Mouse (Mus musculus) limb, embryonic 12.5 days (tissue): ENCODE data around the gene Zswim5. TPM values are rescaled to one million over a fixed set of nuclear protein-coding genes. Genes with fewer than 3 reads are reported as not detected.

Experiments used
- ATAC-seq: fragments of 200-750 bp; cut with Nextera tagmentation; 2 replicates; pipeline ENCODE4 v1.8.0; 2017; ENCODE audit warnings: low read depth, moderate TSS enrichment; ENCODE audit not compliant: insufficient number of reproducible peaks, insufficient read depth, low FRiP score, low TSS enrichment
- H3K27ac ChIP-seq: fragments of 300-500 bp; sonication (generic); 2 replicates; pipeline ENCODE4 v1.5.1; 2016; ENCODE audit warnings: mild to moderate bottlenecking, moderate library complexity
- H3K27me3 ChIP-seq: fragments of 300-500 bp; sonication (generic); 2 replicates; pipeline ENCODE4 v1.6.1; 2016; ENCODE audit warnings: mild to moderate bottlenecking, moderate library complexity
- H3K36me3 ChIP-seq: fragments of 300-500 bp; sonication (generic); 2 replicates; pipeline ENCODE4 v1.6.1; 2016; ENCODE audit warnings: mild to moderate bottlenecking, moderate library complexity
- H3K4me1 ChIP-seq: fragments of 300-500 bp; sonication (generic); replicated peaks from 2 replicates; pipeline ENCODE4 v1.6.1; 2016
- H3K4me2 ChIP-seq: fragments of 300-500 bp; sonication (generic); 2 replicates; pipeline ENCODE4 v1.6.1; 2016; ENCODE audit warnings: mild to moderate bottlenecking, moderate library complexity
- H3K4me3 ChIP-seq: fragments of 300-500 bp; sonication (generic); replicated peaks from 2 replicates; pipeline ENCODE4 v1.5.1; 2016; ENCODE audit warnings: mild to moderate bottlenecking
- H3K9ac ChIP-seq: fragments of 300-500 bp; sonication (generic); replicated peaks from 2 replicates; pipeline ENCODE4 v1.6.1; 2016; ENCODE audit warnings: mild to moderate bottlenecking, moderate library complexity
- H3K9me3 ChIP-seq: fragments of 300-500 bp; sonication (generic); 2 replicates; pipeline ENCODE4 v1.6.1; 2016; ENCODE audit warnings: mild to moderate bottlenecking, moderate library complexity
- WGBS: fragments of 180-500 bp; shearing (Covaris S2); methylation state at CpG from one replicate; pipeline ENCODE4 v1.1.7; 2016; 5-methylcytosine and 5-hydroxymethylcytosine counted together
- polyA plus RNA-seq: library from polyadenylated mRNA; unstranded; fragments of >200 nt; fragmentation: Nextera tagmentation; extraction: Ambion mirVana; gene quantifications from 2 replicates; pipeline ENCODE4 v1.2.1, GENCODE M21; 2016

Zswim5 gene
- polyA plus RNA-seq, 1 experiment from 2014 or later = 0.58 TPM

DNA sequence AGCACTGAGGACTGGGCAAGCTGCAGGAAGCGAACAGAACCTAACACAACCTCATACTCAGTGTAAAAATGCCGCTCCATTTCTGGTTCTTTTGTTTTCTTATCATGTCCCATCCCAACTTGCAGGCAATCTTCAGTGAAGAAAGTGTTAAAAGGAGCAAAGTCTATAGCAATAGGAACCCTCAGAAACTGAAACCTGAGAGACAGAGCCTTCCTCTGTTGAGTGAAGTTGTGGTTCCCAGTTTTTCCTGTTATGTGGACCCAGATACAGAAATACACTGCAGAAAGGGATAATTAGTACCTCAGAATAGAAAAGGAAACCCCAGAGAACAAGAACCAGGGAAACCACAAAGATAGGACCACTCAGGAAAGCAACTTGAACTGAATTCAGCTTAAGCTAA is 36.1 kb downstream of the Zswim5 start:
- H3K27ac ChIP-seq = no peak overlapping the region
- no peaks in the 10 kb centered on the region for H3K9me3 ChIP-seq
- H3K36me3 ChIP-seq = no peaks in the 10 kb centered on the region
- 85% methylated on average over 2 of the region's 2 CpGs for WGBS
- no peak overlapping the region for H3K9ac ChIP-seq
- no peak overlapping the region for H3K4me2 ChIP-seq
- H3K27me3 ChIP-seq = no peaks in the 10 kb centered on the region
- ATAC-seq = no peak
- no peak overlapping the region for H3K4me3 ChIP-seq
- H3K4me1 ChIP-seq = no peaks in the 10 kb centered on the region

DNA sequence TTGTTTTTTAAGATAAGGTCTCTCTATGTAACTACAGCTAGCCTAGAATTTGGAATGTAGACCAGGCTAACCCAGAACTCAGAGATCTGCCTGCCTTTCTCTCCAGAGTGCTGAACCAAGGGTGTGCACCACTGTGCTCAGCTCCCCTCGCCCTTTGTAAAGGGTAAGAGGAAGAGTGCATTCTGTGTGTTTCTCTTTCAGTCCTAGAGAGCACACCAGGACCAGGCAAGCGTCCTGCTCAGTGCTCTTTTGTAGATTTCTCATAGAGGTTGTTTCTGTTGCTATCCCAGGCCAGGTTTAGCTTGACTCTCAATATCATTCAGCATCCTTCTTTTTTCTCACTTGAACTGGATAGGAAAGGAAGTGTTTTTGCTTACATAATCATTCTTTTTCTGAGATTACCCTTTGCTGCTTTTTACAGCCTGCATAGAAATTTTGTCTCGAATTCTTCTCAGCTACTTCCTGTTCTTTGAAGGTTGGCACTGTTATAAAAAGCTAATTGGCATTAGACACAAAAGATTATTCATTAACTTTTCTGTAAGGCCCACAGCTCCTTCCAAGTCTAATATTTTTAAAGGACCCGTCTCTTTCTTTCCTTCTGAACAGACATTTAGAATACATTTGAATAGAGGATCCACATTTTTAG is 51.0 kb downstream of the Zswim5 start:
- no peak overlapping the region for H3K4me2 ChIP-seq
- no peak overlapping the region for H3K9ac ChIP-seq
- no peaks in the 10 kb centered on the region for H3K36me3 ChIP-seq
- no peaks in the 10 kb centered on the region for H3K27me3 ChIP-seq
- no peaks in the 10 kb centered on the region for H3K9me3 ChIP-seq
- ATAC-seq = no peak
- no peak overlapping the region for H3K4me3 ChIP-seq
- no peak overlapping the region for H3K27ac ChIP-seq
- H3K4me1 ChIP-seq = 0 out of 2 replicates have a peak, but pooled peaks cover 3% of the 10 kb centered on the region
- 65% methylated on average over 4 of the region's 4 CpGs for WGBS

DNA sequence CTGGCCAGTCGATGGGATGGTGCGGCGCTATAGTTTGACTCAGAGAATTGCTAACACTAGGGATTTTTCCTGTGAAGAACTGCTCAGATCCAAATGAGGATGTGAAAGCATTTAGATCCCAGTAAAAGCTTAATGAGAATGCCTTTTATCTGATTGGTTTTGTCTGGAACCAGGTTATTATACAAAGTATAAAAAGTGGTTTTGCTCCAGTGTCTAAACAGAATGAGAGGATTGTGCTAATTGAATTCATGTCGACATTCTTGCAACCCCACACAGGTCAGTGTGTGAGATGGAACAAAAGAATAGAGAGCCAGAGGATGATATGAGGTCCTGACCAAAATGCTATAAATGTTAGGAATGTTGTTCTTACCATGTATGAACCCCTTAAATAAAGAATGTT is 62.4 kb downstream of the Zswim5 start:
- Histone ChIP-seq H3K27me3 (no peaks in the 10 kb centered on the region), H3K9ac (no peak overlapping the region), H3K9me3 (no peaks in the 10 kb centered on the region), H3K27ac (no peak overlapping the region), H3K36me3 (no peaks in the 10 kb centered on the region), H3K4me2 (no peak overlapping the region), H3K4me1 (no peaks in the 10 kb centered on the region), H3K4me3 (no peak overlapping the region)
- no peak for ATAC-seq
- 85% methylated on average over 4 of the region's 4 CpGs for WGBS

DNA sequence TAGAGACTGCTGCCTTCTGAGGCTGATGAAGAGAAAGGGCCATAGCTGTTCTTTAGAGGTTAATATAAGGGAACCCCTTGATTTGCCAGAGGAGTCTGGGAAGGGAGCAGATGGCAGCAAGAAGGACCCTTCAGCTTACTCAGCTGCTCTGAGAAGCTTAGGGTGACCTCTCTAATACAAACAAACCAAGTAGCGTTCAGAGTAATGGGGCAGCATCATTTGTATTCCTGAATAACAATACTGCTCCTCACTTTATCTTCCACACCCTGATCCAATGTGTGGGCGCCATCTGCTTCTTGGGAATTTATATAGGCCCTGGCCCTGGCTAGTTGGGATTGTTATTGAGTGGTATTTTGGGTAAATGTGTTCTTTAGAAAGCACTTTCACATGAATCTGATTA is 65.5 kb downstream of the Zswim5 start:
- Histone ChIP-seq H3K27me3 (no peaks in the 10 kb centered on the region), H3K4me1 (no peaks in the 10 kb centered on the region), H3K27ac (no peak overlapping the region), H3K36me3 (no peaks in the 10 kb centered on the region), H3K9ac (no peak overlapping the region), H3K4me2 (no peak overlapping the region), H3K4me3 (no peak overlapping the region), H3K9me3 (no peaks in the 10 kb centered on the region)
- no peak for ATAC-seq
- WGBS = 69% methylated on average over 2 of the region's 2 CpGs

DNA sequence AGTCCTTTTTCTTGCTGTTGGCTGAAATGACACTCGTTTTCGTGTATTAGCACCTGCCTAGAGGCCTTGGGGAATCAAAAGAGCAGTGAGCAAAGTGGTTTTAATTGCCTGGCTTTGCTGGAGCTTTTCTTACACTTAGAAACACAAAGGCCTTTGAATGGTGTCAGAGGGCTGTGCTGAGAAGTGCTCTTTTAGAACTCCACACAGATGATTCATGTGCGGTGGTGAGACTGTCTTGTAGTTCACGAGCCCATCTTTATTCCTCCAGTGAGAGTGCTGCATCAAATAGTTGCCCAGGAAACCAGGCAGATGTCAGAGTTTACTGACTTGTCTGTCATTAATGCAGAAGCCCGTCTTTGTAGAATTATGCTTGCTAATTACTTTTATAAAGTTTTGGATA is 66.9 kb downstream of the Zswim5 start:
- Histone ChIP-seq H3K36me3 (no peaks in the 10 kb centered on the region), H3K4me2 (no peak overlapping the region), H3K4me3 (no peak overlapping the region), H3K27ac (no peak overlapping the region), H3K9me3 (no peaks in the 10 kb centered on the region), H3K9ac (no peak overlapping the region), H3K4me1 (no peaks in the 10 kb centered on the region), H3K27me3 (no peaks in the 10 kb centered on the region)
- ATAC-seq = no peak
- 62% methylated on average over 5 of the region's 5 CpGs for WGBS

DNA sequence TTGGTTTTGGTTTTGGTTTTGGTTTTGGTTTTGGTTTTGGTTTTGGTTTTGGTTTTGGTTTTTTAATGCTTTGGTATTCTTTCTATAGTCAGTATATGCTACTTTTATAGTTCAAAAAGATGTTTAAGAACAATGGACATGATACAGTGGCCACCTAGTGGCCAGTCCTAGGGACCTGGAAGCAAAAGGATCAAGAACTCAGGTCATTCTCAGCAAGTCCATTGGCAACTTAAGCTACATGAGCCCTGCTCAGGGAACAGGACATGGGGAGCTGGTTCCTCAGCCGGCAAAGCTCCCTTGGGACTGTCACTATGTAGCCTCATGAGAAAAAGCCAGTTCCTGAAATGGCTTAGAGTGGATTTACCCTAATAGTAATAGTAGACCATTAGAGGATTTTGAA is 74.5 kb downstream of the Zswim5 start:
- no peak for ATAC-seq
- 48% methylated on average over 1 of the region's 1 CpGs for WGBS
- no peaks in the 10 kb centered on the region for H3K9me3 ChIP-seq

DNA sequence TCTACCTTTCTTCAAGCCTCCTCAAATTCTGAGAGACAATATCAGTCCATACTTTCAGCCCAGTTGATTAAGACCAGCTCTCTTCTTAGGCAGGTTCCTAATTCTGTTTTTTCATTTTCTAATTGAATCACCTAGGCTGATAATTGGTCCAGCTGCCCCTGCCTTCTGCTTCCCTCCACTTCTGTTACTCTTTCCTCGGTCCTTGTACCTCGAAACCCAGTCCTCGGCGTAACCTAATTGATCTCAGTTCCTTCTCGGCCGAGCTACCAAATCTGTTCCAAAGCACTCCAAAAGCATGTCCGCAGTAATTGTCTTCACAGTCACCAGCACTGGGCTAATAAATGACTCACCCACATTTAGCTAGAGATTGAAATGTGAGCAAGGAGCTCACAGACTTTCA is 77.8 kb downstream of the Zswim5 start:
- H3K4me3 ChIP-seq = no peak overlapping the region
- no peaks in the 10 kb centered on the region for H3K36me3 ChIP-seq
- H3K9me3 ChIP-seq = no peaks in the 10 kb centered on the region
- no peak overlapping the region for H3K9ac ChIP-seq
- no peak for ATAC-seq
- H3K4me1 ChIP-seq = no peaks in the 10 kb centered on the region
- no peak overlapping the region for H3K4me2 ChIP-seq
- H3K27ac ChIP-seq = no peak overlapping the region
- no peaks in the 10 kb centered on the region for H3K27me3 ChIP-seq
- 78% methylated on average over 7 of the region's 7 CpGs for WGBS

More for the DNA sequence above, 74.5 kb downstream of the Zswim5 start:
- H3K4me3 ChIP-seq = no peak overlapping the region
- H3K4me1 ChIP-seq = no peaks in the 10 kb centered on the region
- H3K9ac ChIP-seq = no peak overlapping the region
- H3K27ac ChIP-seq = no peak overlapping the region
- H3K36me3 ChIP-seq = no peaks in the 10 kb centered on the region
- no peaks in the 10 kb centered on the region for H3K27me3 ChIP-seq
- H3K4me2 ChIP-seq = no peak overlapping the region

DNA sequence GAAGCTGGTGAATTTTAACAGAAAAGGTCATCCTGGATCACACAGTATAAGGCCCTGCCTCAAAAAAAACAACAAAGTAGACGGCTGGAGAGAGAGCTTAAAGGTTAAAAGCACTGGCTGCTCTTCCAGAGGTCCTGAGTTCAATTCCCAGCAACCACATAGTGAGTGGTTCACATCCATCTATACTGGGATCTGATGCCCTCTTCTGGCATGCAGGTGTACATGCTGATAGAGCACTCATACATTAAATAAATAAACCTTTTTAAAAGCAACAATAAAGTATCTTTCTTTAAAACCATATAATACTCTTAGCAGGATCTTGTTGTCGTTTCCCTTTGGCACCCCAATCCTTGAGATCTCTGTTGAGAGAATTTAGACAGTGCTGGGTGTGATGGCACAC is 99.3 kb downstream of the Zswim5 start:
- ATAC-seq = no peak
- Histone ChIP-seq H3K4me2 (no peak overlapping the region), H3K9me3 (no peaks in the 10 kb centered on the region), H3K9ac (no peak overlapping the region), H3K27ac (no peak overlapping the region), H3K4me1 (no peaks in the 10 kb centered on the region), H3K27me3 (no peaks in the 10 kb centered on the region), H3K4me3 (no peak overlapping the region), H3K36me3 (no peaks in the 10 kb centered on the region)
- WGBS = 68% methylated on average over 2 of the region's 2 CpGs

DNA sequence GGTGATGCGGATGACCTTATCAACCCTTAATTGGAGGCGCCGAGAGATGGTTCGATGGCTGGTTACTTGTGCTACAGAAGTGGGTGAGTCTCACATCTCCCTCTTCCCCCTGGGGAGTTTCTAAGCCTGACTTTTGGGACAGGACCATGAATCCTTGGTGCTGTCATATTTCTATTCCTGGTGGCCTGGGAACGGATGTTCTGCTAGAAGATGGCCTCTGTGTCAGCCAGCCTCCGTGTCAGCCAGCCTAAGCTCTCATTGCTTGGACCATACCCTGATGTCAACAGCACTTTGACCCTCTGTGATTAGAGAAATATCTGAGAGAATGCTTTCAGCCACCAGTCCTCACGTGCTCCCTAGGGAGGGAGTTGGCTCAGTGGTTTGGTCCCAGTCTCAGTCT is 108.5 kb downstream of the Zswim5 start:
- Histone ChIP-seq H3K9ac (no peak overlapping the region), H3K27me3 (no peaks in the 10 kb centered on the region), H3K9me3 (no peaks in the 10 kb centered on the region), H3K4me3 (no peak overlapping the region), H3K36me3 (peaks cover 18% of the 10 kb centered on the region), H3K4me1 (no peaks in the 10 kb centered on the region), H3K4me2 (no peak overlapping the region), H3K27ac (no peak overlapping the region)
- 96% methylated on average over 7 of the region's 7 CpGs for WGBS
- ATAC-seq = no peak

DNA sequence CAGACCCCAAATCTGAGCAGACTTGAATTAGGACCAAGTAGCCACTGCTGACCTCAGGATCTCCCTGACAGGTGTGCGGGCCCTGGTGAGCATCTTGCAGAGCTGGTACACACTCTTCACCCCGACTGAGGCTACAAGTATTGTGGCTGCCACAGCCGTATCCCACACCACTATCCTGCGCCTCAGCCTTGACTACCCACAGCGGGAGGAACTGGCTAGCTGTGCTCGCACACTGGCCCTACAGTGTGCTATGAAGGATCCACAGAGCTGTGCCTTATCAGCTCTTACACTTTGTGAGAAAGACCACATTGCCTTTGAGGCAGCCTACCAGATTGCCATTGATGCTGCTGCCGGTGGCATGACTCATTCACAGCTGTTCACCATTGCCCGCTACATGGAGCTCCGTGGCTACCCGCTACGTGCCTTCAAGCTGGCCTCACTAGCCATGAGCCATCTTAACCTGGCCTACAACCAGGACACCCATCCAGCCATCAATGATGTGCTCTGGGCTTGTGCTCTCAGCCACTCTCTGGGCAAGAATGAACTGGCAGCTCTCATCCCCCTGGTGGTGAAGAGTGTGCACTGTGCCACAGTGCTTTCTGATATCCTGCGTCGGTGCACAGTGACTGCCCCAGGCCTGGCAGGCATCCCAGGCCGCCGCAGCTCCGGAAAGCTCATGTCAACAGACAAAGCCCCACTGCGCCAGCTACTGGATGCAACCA is 109.4 kb downstream of the Zswim5 start:
- Histone ChIP-seq H3K4me3 (no peak overlapping the region), H3K9ac (no peak overlapping the region), H3K27ac (no peak overlapping the region), H3K36me3 (peaks cover 24% of the 10 kb centered on the region), H3K4me1 (no peaks in the 10 kb centered on the region), H3K27me3 (no peaks in the 10 kb centered on the region), H3K4me2 (no peak overlapping the region), H3K9me3 (no peaks in the 10 kb centered on the region)
- 69% methylated on average over 17 of the region's 17 CpGs for WGBS
- ATAC-seq = peak; percentile 45; the same call in 1 of the 2 replicates

DNA sequence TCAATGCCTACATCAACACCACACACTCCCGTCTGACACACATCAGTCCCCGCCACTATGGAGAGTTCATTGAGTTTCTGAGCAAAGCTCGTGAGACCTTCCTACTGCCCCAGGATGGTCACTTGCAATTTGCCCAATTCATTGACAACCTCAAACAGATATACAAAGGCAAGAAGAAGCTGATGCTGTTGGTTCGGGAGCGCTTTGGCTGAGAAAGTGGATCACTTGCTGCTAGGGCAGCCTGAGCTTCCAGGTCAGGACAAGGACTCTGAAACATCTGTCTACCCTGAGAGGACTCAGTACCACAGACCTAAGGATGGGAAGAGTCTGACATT is 109.9 kb downstream of the Zswim5 start:
- Histone ChIP-seq H3K4me1 (no peaks in the 10 kb centered on the region), H3K4me2 (no peak overlapping the region), H3K9me3 (no peaks in the 10 kb centered on the region), H3K9ac (no peak overlapping the region), H3K27me3 (no peaks in the 10 kb centered on the region), H3K4me3 (no peak overlapping the region), H3K27ac (no peak overlapping the region), H3K36me3 (peaks cover 24% of the 10 kb centered on the region)
- WGBS = 76% methylated on average over 5 of the region's 5 CpGs
- no peak for ATAC-seq

DNA sequence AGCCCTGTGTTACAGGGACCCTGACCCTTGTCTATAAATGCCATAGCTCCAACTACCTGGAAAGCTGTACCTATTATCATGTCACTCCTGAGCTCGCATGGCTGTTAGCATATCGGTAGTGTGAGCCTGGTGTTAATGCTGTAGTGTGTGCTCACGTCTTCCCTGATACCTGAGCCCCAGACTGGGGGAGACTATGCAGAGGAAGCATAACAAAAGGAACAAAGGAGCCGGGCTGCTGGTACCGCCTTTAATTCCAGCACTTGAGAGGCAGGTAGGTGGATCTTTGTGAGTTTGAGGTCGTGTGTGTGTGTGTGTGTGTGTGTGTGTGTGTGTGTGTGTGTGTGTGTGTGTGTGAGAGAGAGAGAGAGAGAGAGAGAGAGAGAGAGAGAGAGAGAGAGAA is 112.6 kb downstream of the Zswim5 start:
- Histone ChIP-seq H3K27ac (no peak overlapping the region), H3K27me3 (no peaks in the 10 kb centered on the region), H3K4me2 (no peak overlapping the region), H3K4me3 (no peak overlapping the region), H3K4me1 (peaks cover 9% of the 10 kb centered on the region), H3K36me3 (peaks cover 28% of the 10 kb centered on the region), H3K9ac (no peak overlapping the region), H3K9me3 (no peaks in the 10 kb centered on the region)
- WGBS = 69% methylated on average over 6 of the region's 6 CpGs
- no peak for ATAC-seq
